In genomic region chr12:26412802-26413201, GRCm38 (mm10) we compare ENCODE assay signal across 9 mouse cellular contexts. TPM values are rescaled to one million over a fixed set of nuclear protein-coding genes. Genes with fewer than 3 reads are reported as not detected.
A peak's percentile ranks its signal among the peaks of the same experiment; 100 is the strongest.
DNase-seq lines count a peak whose midpoint lies in the region; ATAC-seq and TF ChIP-seq lines count a peak whose summit lies in the region.
"Had no signal": no experiment of that assay in that cellular context is flagged by ENCODE, and none has a peak within 500 bp of the region (broad histone marks: within the 10 kb centered on the region; RNA-seq: fewer than 3 reads in every experiment).

No protein-coding gene starts in this region.

- TF ChIP-seq CTCF in brain, embryonic 14.5 days (IDR thresholded peaks at IDR 0.05; ENCODE audit: borderline replicate concordance, extremely low read depth, insufficient read depth, insufficient read length): no peak

- TF ChIP-seq POLR2A in brain, embryonic 14.5 days (IDR thresholded peaks at IDR 0.05; ENCODE audit: borderline replicate concordance, extremely low read depth, insufficient read depth, insufficient read length, poor library complexity, severe bottlenecking): no peak

- peak overlapping the region; percentile 6; the same call in 1 of the 2 replicates for H3K27ac ChIP-seq in heart, embryonic 10.5 days
- peak overlapping the region; percentile 51 for H3K27ac ChIP-seq in limb, embryonic 15.5 days

- H3K4me2 ChIP-seq in limb, embryonic 15.5 days: peak overlapping the region; percentile 68

- H3K4me3 ChIP-seq in heart, embryonic 10.5 days: no peak overlapping the region
- peak overlapping the region; percentile 76 for H3K4me3 ChIP-seq in limb, embryonic 15.5 days

- peaks cover 43% of the 10 kb centered on the region for H3K4me1 ChIP-seq in heart, embryonic 10.5 days
- peaks cover 51% of the 10 kb centered on the region for H3K4me1 ChIP-seq in limb, embryonic 15.5 days

- peak; percentile 93 for DNase-seq in heart, adult 11 months
- no peak for DNase-seq in heart, adult 8-10 months (ENCODE audit: low spot score)
- DNase-seq in brain, embryonic 14.5 days (ENCODE audit: low read depth): peak; percentile 47
- DNase-seq in heart, embryonic 10.5 days (ENCODE audit: low spot score): no peak
- DNase-seq in right cerebral cortex, postnatal 4 days: no peak
- DNase-seq in spleen, postnatal 14 days (ENCODE audit: low spot score in 2 of 2): no peak
- no peak for DNase-seq in layer of hippocampus, adult 8-10 months (ENCODE audit: low spot score in 2 of 2)

- H3K36me3 ChIP-seq in heart, embryonic 10.5 days: no peaks in the 10 kb centered on the region
- H3K36me3 ChIP-seq in limb, embryonic 15.5 days: 0 out of 2 replicates have a peak, but pooled peaks cover 7% of the 10 kb centered on the region

- peaks cover 4% of the 10 kb centered on the region; the same call in 1 of the 2 replicates for H3K27me3 ChIP-seq in heart, embryonic 10.5 days (ENCODE audit: insufficient read depth, poor library complexity, severe bottlenecking)
- H3K27me3 ChIP-seq in limb, embryonic 15.5 days: no peaks in the 10 kb centered on the region
- H3K27me3 ChIP-seq: CH12.LX had no signal

- H3K9me3 ChIP-seq in heart, embryonic 10.5 days: no peaks in the 10 kb centered on the region
- no peaks in the 10 kb centered on the region for H3K9me3 ChIP-seq in limb, embryonic 15.5 days

- no peak for ATAC-seq in limb, embryonic 15.5 days (ENCODE audit: insufficient number of reproducible peaks, low FRiP score, low TSS enrichment, low read depth)

- WGBS in heart, embryonic 10.5 days: 74% methylated on average over 6 of the region's 6 CpGs
- 41% methylated on average over 6 of the region's 6 CpGs for WGBS in limb, embryonic 15.5 days

- no peak overlapping the region for H3K9ac ChIP-seq in limb, embryonic 15.5 days

RNA-seq across cellular contexts. Expression of gene Rnf144a, which starts 2.3 kb away (rescaled TPM):
- total RNA-seq in heart, adult 8-10 months (2022): 10 to 100 TPM in 2 of 4 experiments, 1 to 10 TPM in 2; 4.8 to 11.7 (median 8.9) TPM
- polyA plus RNA-seq in brain, embryonic 14.5 days (2012; rRNA removed): 24.3 and 28.3 TPM in 2 replicates
- 9.7 and 17.8 TPM in 2 replicates for polyA plus RNA-seq in heart, embryonic 10.5 days (2016; fragmentation: Nextera tagmentation; extraction: Ambion mirVana)
- 39.7 and 41.0 TPM in 2 replicates for polyA plus RNA-seq in limb, embryonic 15.5 days (2015; fragmentation: Nextera tagmentation; extraction: Ambion mirVana)
- 10 to 100 TPM; 20.4 to 28.1 (median 25.5) TPM for total RNA-seq in layer of hippocampus, adult 8-10 months (2022)

RNA-seq across cellular contexts. Expression of gene Rsad2, which starts 43.5 kb away (rescaled TPM):
- 1 to 10 TPM; 4.0 to 7.3 (median 5.7) TPM for total RNA-seq in heart, adult 8-10 months (2022)
- 0.05 and 0.26 TPM in 2 replicates for polyA plus RNA-seq in brain, embryonic 14.5 days (2012; rRNA removed)
- polyA plus RNA-seq in heart, embryonic 10.5 days (2016; fragmentation: Nextera tagmentation; extraction: Ambion mirVana): 0.25 and 0.60 TPM in 2 replicates
- 1.1 and 1.3 TPM in 2 replicates for polyA plus RNA-seq in limb, embryonic 15.5 days (2015; fragmentation: Nextera tagmentation; extraction: Ambion mirVana)
- total RNA-seq in layer of hippocampus, adult 8-10 months (2022): 1 to 10 TPM in 2 of 4 experiments, under 1 TPM in 2; 0.35 to 3.1 (median 0.83) TPM

RNA-seq across cellular contexts. Expression of gene Cmpk2, which starts 56.2 kb away (rescaled TPM):
- 1 to 10 TPM; 3.5 to 4.6 (median 4.4) TPM for total RNA-seq in heart, adult 8-10 months (2022)
- polyA plus RNA-seq in brain, embryonic 14.5 days (2012; rRNA removed): 6.9 and 8.4 TPM in 2 replicates
- polyA plus RNA-seq in heart, embryonic 10.5 days (2016; fragmentation: Nextera tagmentation; extraction: Ambion mirVana): 3.0 and 4.6 TPM in 2 replicates
- 6.5 and 7.6 TPM in 2 replicates for polyA plus RNA-seq in limb, embryonic 15.5 days (2015; fragmentation: Nextera tagmentation; extraction: Ambion mirVana)
- 10 to 100 TPM; 16.0 to 19.1 (median 16.3) TPM for total RNA-seq in layer of hippocampus, adult 8-10 months (2022)

Comparison
In these comparisons a context has a peak if more than half of its experiments do, and no peak if none do; other contexts are left out.
1. DNase-seq: peak in heart, adult 11 months (single experiment) and brain, embryonic 14.5 days (single experiment); none in heart, adult 8-10 months (single experiment), heart, embryonic 10.5 days (single experiment), right cerebral cortex, postnatal 4 days (single experiment), spleen, postnatal 14 days (0 of 2) and layer of hippocampus, adult 8-10 months (0 of 2).